Mouse (Mus musculus) intestine, embryonic 16.5 days (tissue): ENCODE results near the gene Trpm4. TPM values are rescaled to one million over a fixed set of nuclear protein-coding genes. Genes with fewer than 3 reads are reported as not detected.
A peak's percentile ranks its signal among the peaks of the same experiment; 100 is the strongest.

Experiments
- ATAC-seq: fragments of 200-750 bp; cut with Nextera tagmentation; 2 replicates; pipeline ENCODE4 v1.8.0; 2017; ENCODE audit warnings: moderate TSS enrichment, moderate library complexity
- H3K27ac ChIP-seq: fragments of 300-500 bp; sonication (generic); 2 replicates; pipeline ENCODE4 v1.5.1; 2014; ENCODE audit warnings: mild to moderate bottlenecking, low read length
- H3K27me3 ChIP-seq: fragments of 300-500 bp; sonication (generic); replicated peaks from 2 replicates; pipeline ENCODE4 v1.6.1; 2014; ENCODE audit warnings: low read length, control low read depth, mixed read lengths; ENCODE audit not compliant: control insufficient read depth, insufficient read depth
- H3K36me3 ChIP-seq: fragments of 300-500 bp; sonication (generic); 2 replicates; pipeline ENCODE4 v1.6.1; 2014; ENCODE audit warnings: low read length, control low read depth; ENCODE audit not compliant: control insufficient read depth, insufficient read depth
- H3K4me1 ChIP-seq: fragments of 300-500 bp; sonication (generic); 2 replicates; pipeline ENCODE4 v1.6.1; 2014; ENCODE audit warnings: low read length, control low read depth, mixed read lengths; ENCODE audit not compliant: control insufficient read depth, insufficient read depth
- H3K4me2 ChIP-seq: fragments of 300-500 bp; sonication (generic); 2 replicates; pipeline ENCODE4 v1.6.1; 2014; ENCODE audit warnings: low read depth, low read length, control low read depth
- H3K4me3 ChIP-seq: fragments of 300-500 bp; sonication (generic); 2 replicates; pipeline ENCODE4 v1.5.1; 2014; ENCODE audit warnings: mild to moderate bottlenecking, low read length
- H3K9ac ChIP-seq: fragments of 300-500 bp; sonication (generic); 2 replicates; pipeline ENCODE4 v1.6.1; 2014; ENCODE audit warnings: low read depth, low read length
- H3K9me3 ChIP-seq: fragments of 300-500 bp; sonication (generic); 2 replicates; pipeline ENCODE4 v1.6.1; 2016; ENCODE audit warnings: low read length, control low read depth; ENCODE audit not compliant: control insufficient read depth
- WGBS: fragments of 180-500 bp; shearing (Covaris S2); extraction: QIAGEN DNeasy Blood & Tissue Kit; methylation state at CpG from one replicate; pipeline ENCODE4 v1.1.7; 2014; 5-methylcytosine and 5-hydroxymethylcytosine counted together
- polyA plus RNA-seq: library from polyadenylated mRNA; unstranded; fragments of >200 nt; fragmentation: Nextera tagmentation; extraction: Ambion mirVana; gene quantifications from 2 replicates; pipeline ENCODE4 v1.2.1, GENCODE M21; 2015

The Trpm4 gene
- 33.4 and 36.3 TPM in 2 replicates for polyA plus RNA-seq

GRCm38 (mm10) chr7:45333431-45333982, at the start of gene Trpm4:
Gene Trpm4 (minus strand): TSS chr7:45333780.
- Histone ChIP-seq H3K9me3 (no peaks in the 10 kb centered on the region), H3K4me3 (peak within 1 kb of the TSS; percentile 67), H3K4me2 (peak within 1 kb of the TSS; percentile 87), H3K4me1 (peaks cover 37% of the 10 kb centered on the region), H3K27ac (peak within 1 kb of the TSS; percentile 88), H3K27me3 (no peaks in the 10 kb centered on the region), H3K9ac (peak within 1 kb of the TSS; percentile 78), H3K36me3 (no peaks in the 10 kb centered on the region)
- peak; percentile 74 for ATAC-seq
- WGBS, result under 1% methylated on average over 38 of the region's 38 CpGs

GRCm38 (mm10) chr7:45376057-45376456, 42.5 kb upstream of the Trpm4 start:
- H3K4me2 ChIP-seq, result no peak overlapping the region
- 86% methylated on average over 1 of the region's 1 CpGs for WGBS
- H3K4me1 ChIP-seq, result no peaks in the 10 kb centered on the region
- no peaks in the 10 kb centered on the region for H3K27me3 ChIP-seq
- H3K36me3 ChIP-seq, result peaks cover 21% of the 10 kb centered on the region
- no peak overlapping the region for H3K9ac ChIP-seq
- H3K27ac ChIP-seq, result no peak overlapping the region
- H3K4me3 ChIP-seq, result no peak overlapping the region
- no peaks in the 10 kb centered on the region for H3K9me3 ChIP-seq
- no peak for ATAC-seq

- Histone ChIP-seq H3K36me3 (peaks cover 15% of the 10 kb centered on the region), H3K4me1 (peaks cover 9% of the 10 kb centered on the region; the same call in 1 of the 2 replicates), H3K27me3 (peaks cover 4% of the 10 kb centered on the region; the same call in 1 of the 2 replicates), H3K4me2 (no peak overlapping the region), H3K4me3 (no peak overlapping the region), H3K9ac (no peak overlapping the region), H3K9me3 (no peaks in the 10 kb centered on the region), H3K27ac (no peak overlapping the region)
- 93% methylated on average over 8 of the region's 8 CpGs for WGBS
- ATAC-seq, result no peak
Observed at GRCm38 (mm10) chr7:45374620-45375019, 41.0 kb upstream of the Trpm4 start.

- H3K9ac ChIP-seq, result no peak overlapping the region
- peaks cover 17% of the 10 kb centered on the region for H3K27me3 ChIP-seq
- H3K4me2 ChIP-seq, result no peak overlapping the region
- H3K4me1 ChIP-seq, result peaks cover 19% of the 10 kb centered on the region
- H3K36me3 ChIP-seq, result peaks cover 8% of the 10 kb centered on the region
- no peak overlapping the region for H3K4me3 ChIP-seq
- H3K27ac ChIP-seq, result no peak overlapping the region
- 75% methylated on average over 5 of the region's 5 CpGs for whole genome bisulfite sequencing
- H3K9me3 ChIP-seq, result no peaks in the 10 kb centered on the region
- no peak for ATAC-seq
Observed at GRCm38 (mm10) chr7:45372371-45372770, 38.8 kb upstream of the Trpm4 start.

GRCm38 (mm10) chr7:45370475-45371311, 37.1 kb upstream of the Trpm4 start, which contains the start of gene Lin7b:
Gene Lin7b (minus strand): TSS chr7:45370583.
- H3K27me3 ChIP-seq, result peaks cover 20% of the 10 kb centered on the region
- peak within 1 kb of the TSS; percentile 97 for H3K4me2 ChIP-seq
- H3K27ac ChIP-seq, result peak within 1 kb of the TSS; percentile 41; the same call in 1 of the 2 replicates
- peak within 1 kb of the TSS; percentile 65 for H3K9ac ChIP-seq
- no peaks in the 10 kb centered on the region for H3K9me3 ChIP-seq
- H3K36me3 ChIP-seq, result peaks cover 3% of the 10 kb centered on the region; the same call in 1 of the 2 replicates
- peak within 1 kb of the TSS; percentile 62 for H3K4me3 ChIP-seq
- WGBS, result 8% methylated on average over 28 of the region's 28 CpGs
- H3K4me1 ChIP-seq, result peaks cover 27% of the 10 kb centered on the region
- peak; percentile 84 for ATAC-seq

GRCm38 (mm10) chr7:45369836-45370474, 36.4 kb upstream of the Trpm4 start:
- Histone ChIP-seq H3K4me1 (peaks cover 27% of the 10 kb centered on the region), H3K4me2 (peak overlapping the region; percentile 97), H3K9ac (peak overlapping the region; percentile 65), H3K27me3 (peaks cover 26% of the 10 kb centered on the region), H3K9me3 (no peaks in the 10 kb centered on the region), H3K4me3 (peak overlapping the region; percentile 62), H3K36me3 (peaks cover 3% of the 10 kb centered on the region; the same call in 1 of the 2 replicates), H3K27ac (no peak overlapping the region)
- ATAC-seq, result peak; percentile 12
- 6% methylated on average over 52 of the region's 52 CpGs for WGBS

GRCm38 (mm10) chr7:45369022-45369745, 35.6 kb upstream of the Trpm4 start:
- no peak overlapping the region for H3K27ac ChIP-seq
- H3K9me3 ChIP-seq, result no peaks in the 10 kb centered on the region
- no peak overlapping the region for H3K9ac ChIP-seq
- H3K4me2 ChIP-seq, result no peak overlapping the region
- H3K4me1 ChIP-seq, result peaks cover 27% of the 10 kb centered on the region
- WGBS, result 76% methylated on average over 16 of the region's 16 CpGs
- no peak for ATAC-seq
- no peak overlapping the region; the same call in 1 of the 2 replicates for H3K4me3 ChIP-seq
- peaks cover 3% of the 10 kb centered on the region; the same call in 1 of the 2 replicates for H3K36me3 ChIP-seq
- H3K27me3 ChIP-seq, result peaks cover 26% of the 10 kb centered on the region

- H3K27me3 ChIP-seq, result peaks cover 26% of the 10 kb centered on the region
- 82% methylated on average over 15 of the region's 15 CpGs for WGBS
- peaks cover 3% of the 10 kb centered on the region; the same call in 1 of the 2 replicates for H3K36me3 ChIP-seq
- no peaks in the 10 kb centered on the region for H3K9me3 ChIP-seq
- no peak overlapping the region for H3K4me3 ChIP-seq
- 0 out of 2 replicates have a peak overlapping the region, but pooled peaks have one; percentile 69 for H3K9ac ChIP-seq
- no peak for ATAC-seq
- H3K4me2 ChIP-seq, result 0 out of 2 replicates have a peak overlapping the region, but pooled peaks have one; percentile 98
- H3K4me1 ChIP-seq, result peaks cover 27% of the 10 kb centered on the region
- no peak overlapping the region for H3K27ac ChIP-seq
Observed at GRCm38 (mm10) chr7:45368178-45368577, 34.6 kb upstream of the Trpm4 start.
